Mouse (Mus musculus) limb, embryonic 10.5 days (tissue): Measurements from ENCODE around the gene Itga9. TPM values are rescaled to one million over a fixed set of nuclear protein-coding genes. Genes with fewer than 3 reads are reported as not detected.

Experiments
- polyA plus RNA-seq: library from polyadenylated mRNA; unstranded; fragments of >200 nt; fragmentation: Nextera tagmentation; extraction: Ambion mirVana; gene quantifications from 2 replicates; pipeline ENCODE4 v1.2.1, GENCODE M21; 2016

Gene Itga9
- polyA plus RNA-seq, 1 experiment from 2014 or later: 8.8 TPM

Other genes starting within 250 kb of the Itga9 start
- 0.05 TPM in 1 of 2 replicates, not detected in the other for gene Eomes, start 128.5 kb upstream of the Itga9 start, polyA plus RNA-seq
- 36.8 and 49.6 TPM in 2 replicates for gene Golga4, start 100.4 kb upstream of the Itga9 start, polyA plus RNA-seq